Comparison of ENCODE assay signal across 9 mouse cellular contexts in the genomic region with DNA sequence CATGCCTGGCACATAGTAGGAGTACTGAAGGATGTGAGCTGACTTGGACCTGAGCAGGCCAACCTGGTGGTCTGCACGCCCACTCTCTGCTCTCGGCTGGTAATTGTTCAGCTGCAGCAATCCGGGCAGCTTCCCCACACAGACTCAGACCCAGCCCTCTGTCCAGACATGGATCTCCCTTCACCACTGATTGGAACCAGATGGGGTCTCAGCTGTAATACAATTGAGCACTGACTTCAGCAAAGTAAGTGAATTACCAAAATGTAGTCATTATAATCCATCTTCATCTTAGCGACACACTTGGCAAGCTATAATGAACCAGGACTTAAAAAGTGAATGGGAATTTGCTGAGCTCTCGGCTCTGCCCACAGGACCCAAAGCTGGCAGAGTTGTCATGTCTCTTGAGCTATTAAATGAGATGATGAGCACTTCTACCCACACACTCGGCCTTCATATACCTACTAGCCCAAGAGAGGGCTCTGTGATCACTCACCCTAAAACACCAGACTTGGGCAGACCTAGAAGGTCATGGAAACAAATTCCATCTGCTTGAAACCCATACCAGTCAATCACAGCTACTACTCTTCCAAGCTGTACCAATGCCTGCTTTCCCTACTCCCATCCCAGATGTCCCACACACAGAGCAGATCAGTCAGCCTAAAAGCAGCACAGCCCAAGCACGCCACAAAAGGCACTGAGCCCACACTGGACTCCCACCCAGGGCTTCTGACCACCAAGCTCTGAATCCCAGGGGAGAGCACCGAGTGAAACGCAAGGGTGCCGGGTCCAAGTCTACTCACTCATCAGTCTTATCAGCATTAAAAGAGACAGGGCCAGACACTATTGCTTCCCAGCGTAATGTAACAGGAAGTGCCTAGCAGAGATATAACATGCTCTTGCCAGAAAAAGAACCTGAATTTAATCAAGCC.
DNase-seq lines count a peak whose midpoint lies in the region; ATAC-seq lines count a peak whose summit lies in the region.
"Had no signal": no experiment of that assay in that cellular context is flagged by ENCODE, and none has a peak within 500 bp of the region (broad histone marks: within the 10 kb centered on the region; RNA-seq: fewer than 3 reads in every experiment).

No protein-coding gene starts in this region.

- no peak overlapping the region for H3K4me3 ChIP-seq in hindbrain, embryonic 10.5 days
- no peak overlapping the region for H3K4me3 ChIP-seq in hindbrain, embryonic 12.5 days
- H3K4me3 ChIP-seq in limb, embryonic 13.5 days = no peak overlapping the region
- H3K4me3 ChIP-seq in midbrain, embryonic 15.5 days = no peak overlapping the region
- H3K4me3 ChIP-seq: megakaryocyte, embryonic 14.5 days had no signal

- H3K27ac ChIP-seq in hindbrain, embryonic 10.5 days = peak overlapping the region; percentile 50; the same call in 1 of the 2 replicates
- H3K27ac ChIP-seq in hindbrain, embryonic 12.5 days = no peak overlapping the region
- peak overlapping the region; percentile 59; the same call in 1 of the 2 replicates for H3K27ac ChIP-seq in limb, embryonic 13.5 days
- H3K27ac ChIP-seq in midbrain, embryonic 15.5 days = no peak overlapping the region

- no peak for ATAC-seq in hindbrain, embryonic 12.5 days (ENCODE audit: low FRiP score)
- ATAC-seq in limb, embryonic 13.5 days (ENCODE audit: low FRiP score, low read depth) = peak; percentile 85
- ATAC-seq in midbrain, embryonic 15.5 days (replicated peaks) = no peak

- no peaks in the 10 kb centered on the region for H3K9me3 ChIP-seq in hindbrain, embryonic 10.5 days
- H3K9me3 ChIP-seq in hindbrain, embryonic 12.5 days (replicated peaks) = no peaks in the 10 kb centered on the region
- H3K9me3 ChIP-seq in limb, embryonic 13.5 days = no peaks in the 10 kb centered on the region
- no peaks in the 10 kb centered on the region; the same call in 1 of the 2 replicates for H3K9me3 ChIP-seq in midbrain, embryonic 15.5 days

- H3K27me3 ChIP-seq in hindbrain, embryonic 10.5 days (ENCODE audit: insufficient read depth, poor library complexity, severe bottlenecking) = no peaks in the 10 kb centered on the region
- no peaks in the 10 kb centered on the region for H3K27me3 ChIP-seq in hindbrain, embryonic 12.5 days
- no peaks in the 10 kb centered on the region for H3K27me3 ChIP-seq in limb, embryonic 13.5 days
- H3K27me3 ChIP-seq in midbrain, embryonic 15.5 days (replicated peaks) = no peaks in the 10 kb centered on the region
- H3K27me3 ChIP-seq: megakaryocyte, embryonic 14.5 days had no signal

- H3K4me1 ChIP-seq in hindbrain, embryonic 10.5 days (replicated peaks) = peaks cover 6% of the 10 kb centered on the region
- no peaks in the 10 kb centered on the region; the same call in 1 of the 2 replicates for H3K4me1 ChIP-seq in hindbrain, embryonic 12.5 days
- peaks cover 35% of the 10 kb centered on the region for H3K4me1 ChIP-seq in limb, embryonic 13.5 days
- H3K4me1 ChIP-seq in midbrain, embryonic 15.5 days = no peaks in the 10 kb centered on the region
- H3K4me1 ChIP-seq: megakaryocyte, embryonic 14.5 days had no signal

- H3K4me2 ChIP-seq in hindbrain, embryonic 12.5 days (replicated peaks) = no peak overlapping the region
- H3K4me2 ChIP-seq in limb, embryonic 13.5 days (replicated peaks) = no peak overlapping the region
- no peak overlapping the region for H3K4me2 ChIP-seq in midbrain, embryonic 15.5 days

- intact Hi-C loops in left cerebral cortex, postnatal 10 days (cut with DNase I) = no loop called here

- peak; percentile 18 for DNase-seq in hindbrain, embryonic 10.5 days (ENCODE audit: low spot score)
- peak; percentile 85 for DNase-seq in MN1 (ENCODE audit: low spot score)
- peak; percentile 90 for DNase-seq in forelimb bud, embryonic 11.5 days (ENCODE audit: low read depth, low spot score)
- DNase-seq in left cerebral cortex, postnatal 10 days (ENCODE audit: extremely low spot score in 1 of 2, low spot score in 2 of 2) = no peak
- DNase-seq in right cerebral cortex, adult 2 months (ENCODE audit: low spot score in 2 of 2) = no peak

- H3K9ac ChIP-seq in hindbrain, embryonic 12.5 days = no peak overlapping the region
- no peak overlapping the region for H3K9ac ChIP-seq in limb, embryonic 13.5 days
- H3K9ac ChIP-seq in midbrain, embryonic 15.5 days = no peak overlapping the region

- H3K36me3 ChIP-seq in hindbrain, embryonic 10.5 days = no peaks in the 10 kb centered on the region
- no peaks in the 10 kb centered on the region for H3K36me3 ChIP-seq in hindbrain, embryonic 12.5 days
- H3K36me3 ChIP-seq in limb, embryonic 13.5 days = no peaks in the 10 kb centered on the region
- H3K36me3 ChIP-seq in midbrain, embryonic 15.5 days (replicated peaks) = no peaks in the 10 kb centered on the region

- WGBS in hindbrain, embryonic 10.5 days = 76% methylated on average over 11 of the region's 11 CpGs
- 67% methylated on average over 11 of the region's 11 CpGs for WGBS in hindbrain, embryonic 12.5 days
- WGBS in limb, embryonic 13.5 days = 44% methylated on average over 11 of the region's 11 CpGs
- 84% methylated on average over 11 of the region's 11 CpGs for WGBS in midbrain, embryonic 15.5 days

Comparison
In these comparisons a context has a peak if more than half of its experiments do, and no peak if none do; other contexts are left out.
1. H3K27ac ChIP-seq: peak in hindbrain, embryonic 10.5 days (single experiment) and limb, embryonic 13.5 days (single experiment); none in hindbrain, embryonic 12.5 days (single experiment) and midbrain, embryonic 15.5 days (single experiment).
2. DNase-seq: peak in hindbrain, embryonic 10.5 days (single experiment), MN1 (single experiment) and forelimb bud, embryonic 11.5 days (single experiment); none in left cerebral cortex, postnatal 10 days (0 of 2) and right cerebral cortex, adult 2 months (0 of 2).